Mouse (Mus musculus) testis, adult 10 weeks (tissue): ENCODE results near the gene Sctr. TPM values are rescaled to one million over a fixed set of nuclear protein-coding genes. Genes with fewer than 3 reads are reported as not detected.

ENCODE experiments used
- polyA plus RNA-seq: library from polyadenylated mRNA; stranded (reverse); fragments of 350-450 nt; fragmentation: Illumina TruSeq; extraction: RNeasy Lipid Tissue Mini Kit (QIAGEN cat#74804); gene quantifications from one replicate; pipeline ENCODE4 v1.2.3, GENCODE M21; 2014; ENCODE audit warnings: low read depth, low replicate concordance

Sctr gene
- polyA plus RNA-seq: not detected

DNA sequence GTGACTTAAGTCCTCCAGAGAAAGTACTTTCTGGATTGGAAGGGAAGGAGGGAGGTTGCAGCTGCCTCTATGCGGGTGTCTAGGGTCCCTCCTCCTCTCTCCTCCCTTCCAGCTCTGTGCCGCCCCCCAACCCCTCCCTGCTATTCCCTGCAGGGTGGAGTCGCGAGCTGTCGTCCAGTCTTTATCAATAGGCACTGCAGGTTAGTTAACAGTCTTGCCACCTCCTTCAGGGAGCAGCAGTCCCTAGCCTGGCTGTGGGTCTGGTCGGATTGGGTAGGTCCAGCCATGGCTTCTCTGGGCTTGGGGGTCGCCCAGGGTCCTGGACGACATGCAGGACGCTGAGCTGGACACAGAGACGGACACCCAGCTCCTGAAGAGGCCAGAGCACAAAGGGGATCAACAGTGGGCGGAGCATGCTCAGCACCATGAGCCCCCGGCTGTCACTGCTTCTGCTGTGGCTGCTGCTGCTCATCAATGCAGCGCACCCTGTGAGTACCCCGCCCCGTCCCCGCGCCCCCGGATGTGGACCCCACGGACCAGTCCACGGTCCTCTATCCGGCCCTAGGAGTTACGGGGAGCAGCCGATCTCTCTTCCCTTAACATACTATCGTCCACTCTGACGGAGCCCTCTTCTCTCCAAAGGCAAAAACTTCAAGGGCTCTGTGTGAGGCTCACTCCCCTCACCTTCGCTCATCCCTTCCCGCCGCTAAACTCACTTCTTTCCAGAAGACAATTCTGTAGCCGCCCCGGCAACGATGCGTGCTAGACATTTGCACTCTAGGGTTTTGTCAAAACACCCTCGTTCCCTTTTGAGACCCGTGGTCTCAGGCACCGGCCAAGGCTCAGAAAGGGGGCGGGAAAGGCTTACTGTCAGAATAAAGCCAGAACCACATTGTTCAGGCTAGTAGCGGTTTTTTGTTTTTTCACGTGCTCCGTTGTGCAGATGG lies at the start of gene Sctr:
Sctr (plus strand) TSS at position 51 of the 947 bp plus-strand sequence.

DNA sequence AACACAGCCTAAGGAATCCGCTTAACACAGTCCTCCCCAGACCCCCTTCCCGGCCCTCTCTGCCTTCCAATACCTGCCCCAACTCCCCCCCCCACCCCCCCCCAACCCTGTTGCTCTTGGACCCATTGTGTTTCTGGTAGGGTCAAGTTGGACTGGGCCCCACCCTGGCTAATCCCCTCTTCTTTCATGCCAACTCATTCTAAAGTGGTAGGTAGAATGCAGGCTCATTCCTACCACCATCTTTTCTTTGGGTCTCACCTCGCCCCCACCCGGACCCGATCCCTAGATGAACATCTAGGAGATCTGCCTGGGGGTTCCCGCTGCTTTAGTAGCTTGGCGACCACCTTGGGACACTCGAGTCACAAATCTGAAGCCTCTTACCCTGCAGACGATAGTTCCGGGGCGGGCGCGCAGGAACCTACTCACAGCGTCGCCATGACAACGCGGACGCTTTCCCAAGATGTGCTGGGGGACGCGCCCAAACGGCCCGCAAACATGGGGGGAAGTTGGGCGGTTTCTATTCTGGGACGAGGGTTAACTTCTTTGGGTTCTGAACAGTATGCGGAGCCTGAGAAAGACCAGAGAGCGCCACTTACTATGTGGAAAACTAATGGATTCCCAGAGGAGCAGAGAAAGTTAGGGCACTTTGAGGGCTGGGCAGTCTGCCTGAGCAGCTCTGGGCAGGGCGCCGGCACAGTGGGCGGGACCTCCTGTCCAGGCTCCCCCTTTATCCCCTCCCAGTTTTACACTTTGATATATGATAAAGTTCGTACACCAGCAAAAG lies 9.7 kb upstream of the Sctr start, which contains the start of gene Cfap221:
Cfap221 (minus strand) TSS at position 437 of the 784 bp plus-strand sequence.

DNA sequence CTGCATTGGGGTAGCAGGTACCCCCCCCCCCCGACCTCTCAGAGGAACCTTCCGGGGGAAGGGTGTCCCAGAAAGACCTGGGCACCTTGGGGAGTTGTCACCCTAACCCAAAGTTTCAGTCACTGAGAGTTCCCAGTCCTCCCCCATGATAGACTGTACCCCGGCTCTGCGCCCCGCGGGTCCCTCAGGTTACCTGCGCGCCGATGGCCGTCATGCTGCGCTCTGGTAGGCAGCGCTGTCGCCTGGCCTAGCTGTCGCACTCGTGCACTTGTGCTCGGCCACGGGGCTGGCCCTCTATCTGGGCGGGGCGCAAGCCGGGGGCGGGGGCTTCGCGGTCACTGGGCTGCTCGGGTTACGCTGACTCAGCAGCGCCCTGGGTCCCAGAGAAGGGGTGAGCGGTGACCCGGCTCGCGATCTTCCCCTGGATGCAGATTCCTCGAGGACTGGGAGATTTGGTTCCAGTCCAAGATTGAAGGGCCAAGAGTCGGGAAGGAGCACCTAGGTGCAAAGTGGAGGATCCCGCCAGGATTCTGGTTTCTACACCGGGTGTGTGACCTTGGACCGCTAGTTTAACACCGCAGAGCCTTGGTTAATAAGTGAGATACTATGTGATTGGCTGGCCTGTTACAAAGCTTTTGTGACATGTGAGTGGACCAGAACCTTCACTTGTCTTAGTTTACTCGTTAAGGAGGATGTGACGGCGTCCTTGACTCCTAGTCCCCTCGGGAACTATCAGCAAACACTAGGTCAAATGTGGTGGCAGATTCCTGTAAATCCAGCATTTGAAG lies 67.0 kb downstream of the Sctr start, which contains the start of gene Tmem37:
Tmem37 (minus strand) TSS at position 556 of the 788 bp plus-strand sequence.

Other genes starting within 250 kb of the Sctr start
- 130 TPM for gene Ptpn4, start 169.3 kb upstream of the Sctr start, polyA plus RNA-seq
- gene Tmem177, start 93.7 kb upstream of the Sctr start, polyA plus RNA-seq: 4.4 TPM
- 63.4 TPM for gene Cfap221, start 9.7 kb upstream of the Sctr start, polyA plus RNA-seq
- 0.15 TPM for gene Tmem37, start 67.2 kb downstream of the Sctr start, polyA plus RNA-seq
- 103 TPM for gene Dbi, start 114.2 kb downstream of the Sctr start, polyA plus RNA-seq
- 18.2 TPM for gene 3110009E18Rik, start 114.3 kb downstream of the Sctr start, polyA plus RNA-seq